Mouse (Mus musculus) C2C12 (cell line): ENCODE results near the gene Arl13b.

Experiments used
- CTCF ChIP-seq: IDR thresholded peaks from one replicate; pipeline ENCODE4 v1.5.1; 2011; ENCODE audit not compliant: control insufficient read depth, insufficient read depth, insufficient read length
- MYOD1 ChIP-seq: IDR thresholded peaks from one replicate; pipeline ENCODE4 v1.6.1; 2011; ENCODE audit warnings: low read depth; ENCODE audit not compliant: control insufficient read depth, insufficient read length
- MYOG ChIP-seq: IDR thresholded peaks from one replicate; pipeline ENCODE4 v1.6.1; 2011; ENCODE audit not compliant: control insufficient read depth, insufficient read length; ENCODE audit errors: extremely low read depth
- USF1 ChIP-seq: IDR thresholded peaks from one replicate; pipeline ENCODE4 v1.6.1; 2011; ENCODE audit warnings: low read depth, mild to moderate bottlenecking, control low read depth, moderate library complexity

GRCm38 (mm10) chr16:62822472-62822871 lies 24.4 kb downstream of the Arl13b start:
- TF ChIP-seq CTCF (no peak), MYOG (no peak), USF1 (no peak), MYOD1 (no peak)
